Mouse (Mus musculus) intestine, embryonic 15.5 days (tissue): ENCODE measurements around the gene Fbxw8. TPM values are rescaled to one million over a fixed set of nuclear protein-coding genes. Genes with fewer than 3 reads are reported as not detected.
A peak's percentile ranks its signal among the peaks of the same experiment; 100 is the strongest.

Experiments
- ATAC-seq: fragments of 200-750 bp; cut with Nextera tagmentation; 2 replicates; pipeline ENCODE4 v1.8.0; 2017; ENCODE audit warnings: moderate TSS enrichment, moderate library complexity
- H3K27ac ChIP-seq: fragments of 300-500 bp; sonication (generic); 2 replicates; pipeline ENCODE4 v1.5.1; 2015; ENCODE audit warnings: mild to moderate bottlenecking, inconsistent platforms
- H3K27me3 ChIP-seq: fragments of 300-500 bp; sonication (generic); replicated peaks from 2 replicates; pipeline ENCODE4 v1.6.1; 2015; ENCODE audit warnings: inconsistent platforms
- H3K36me3 ChIP-seq: fragments of 300-500 bp; sonication (generic); 2 replicates; pipeline ENCODE4 v1.6.1; 2015; ENCODE audit warnings: inconsistent platforms
- H3K4me1 ChIP-seq: fragments of 300-500 bp; sonication (generic); replicated peaks from 2 replicates; pipeline ENCODE4 v1.6.1; 2015; ENCODE audit warnings: inconsistent platforms
- H3K4me2 ChIP-seq: fragments of 300-500 bp; sonication (generic); replicated peaks from 2 replicates; pipeline ENCODE4 v1.6.1; 2015; ENCODE audit warnings: mild to moderate bottlenecking, inconsistent platforms
- H3K4me3 ChIP-seq: fragments of 300-500 bp; sonication (generic); replicated peaks from 2 replicates; pipeline ENCODE4 v1.5.1; 2015; ENCODE audit warnings: inconsistent platforms
- H3K9ac ChIP-seq: fragments of 300-500 bp; sonication (generic); 2 replicates; pipeline ENCODE4 v1.6.1; 2015; ENCODE audit warnings: inconsistent platforms
- H3K9me3 ChIP-seq: fragments of 300-500 bp; sonication (generic); 2 replicates; pipeline ENCODE4 v1.6.1; 2016; ENCODE audit warnings: inconsistent platforms
- WGBS: fragments of 180-500 bp; shearing (Covaris S2); methylation state at CpG from one replicate; pipeline ENCODE4 v1.1.7; 2015; 5-methylcytosine and 5-hydroxymethylcytosine counted together
- polyA plus RNA-seq: library from polyadenylated mRNA; unstranded; fragments of >200 nt; fragmentation: Nextera tagmentation; extraction: Ambion mirVana; gene quantifications from 2 replicates; pipeline ENCODE4 v1.2.1, GENCODE M21; 2015

Fbxw8 gene
- polyA plus RNA-seq, 1 experiment from 2014 or later: 20.7 TPM

DNA sequence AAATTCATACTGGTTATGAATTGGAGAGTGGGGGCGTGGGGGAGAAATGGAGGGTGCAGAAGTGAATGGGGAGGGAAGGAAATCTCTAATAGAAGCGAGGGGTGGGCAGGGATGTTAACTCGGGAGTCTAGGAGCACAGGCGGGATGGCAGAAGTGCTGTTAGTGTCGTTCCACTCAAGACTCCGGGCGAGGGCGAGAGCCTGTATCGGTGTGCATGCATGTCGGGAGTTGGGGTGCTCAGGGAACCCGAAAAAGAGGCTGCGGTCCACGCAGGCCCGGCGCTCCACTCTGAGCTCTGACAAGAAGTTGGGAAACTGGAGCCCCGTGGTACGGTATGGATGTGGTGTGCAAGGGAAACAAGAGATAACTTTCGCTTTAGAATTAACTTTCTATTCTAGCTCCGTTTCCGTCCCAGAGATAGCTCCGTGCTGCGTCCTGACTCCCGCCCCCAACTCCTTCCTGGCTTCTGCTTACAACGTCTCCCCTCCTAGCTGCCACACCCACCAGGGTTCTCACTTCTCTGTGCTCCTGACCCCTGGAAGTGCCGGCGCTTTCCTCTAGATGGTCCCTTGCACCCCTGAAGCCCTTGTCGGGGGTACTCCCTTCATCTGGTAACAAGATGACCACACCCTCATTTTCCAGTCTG is 16.9 kb upstream of the Fbxw8 start:
- H3K9me3 ChIP-seq: no peaks in the 10 kb centered on the region
- WGBS: under 1% methylated on average over 27 of the region's 27 CpGs
- H3K27ac ChIP-seq: no peak overlapping the region
- H3K4me1 ChIP-seq: peaks cover 29% of the 10 kb centered on the region
- H3K27me3 ChIP-seq: peaks cover 72% of the 10 kb centered on the region
- H3K9ac ChIP-seq: 0 out of 2 replicates have a peak overlapping the region, but pooled peaks have one; percentile 13
- peak overlapping the region; percentile 37 for H3K4me3 ChIP-seq
- peak overlapping the region; percentile 73 for H3K4me2 ChIP-seq
- no peaks in the 10 kb centered on the region for H3K36me3 ChIP-seq
- no peak for ATAC-seq

DNA sequence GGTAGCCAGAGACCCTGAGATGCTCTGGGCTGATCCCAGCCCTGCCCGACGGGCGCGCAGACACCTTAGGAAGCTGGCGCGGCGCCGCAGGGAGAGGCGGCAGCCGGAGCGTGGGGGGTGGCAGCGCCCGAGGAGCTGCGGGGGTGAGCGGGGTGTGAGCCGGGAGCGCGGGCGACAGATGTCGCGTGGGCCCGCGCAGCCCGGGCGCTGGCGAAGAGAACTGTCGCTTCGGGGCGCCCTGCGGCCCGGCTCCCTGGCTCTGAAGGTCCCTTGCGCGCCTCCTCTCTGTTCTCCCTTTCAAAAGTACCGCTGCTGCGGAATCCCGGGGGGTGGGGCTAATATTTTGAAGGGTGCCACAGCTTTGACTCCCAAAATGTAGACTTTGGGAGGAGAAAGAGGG is 16.4 kb upstream of the Fbxw8 start:
- Histone ChIP-seq H3K4me1 (peaks cover 29% of the 10 kb centered on the region), H3K27me3 (peaks cover 72% of the 10 kb centered on the region), H3K4me2 (peak overlapping the region; percentile 73), H3K27ac (no peak overlapping the region), H3K9me3 (no peaks in the 10 kb centered on the region), H3K4me3 (peak overlapping the region; percentile 37), H3K36me3 (no peaks in the 10 kb centered on the region), H3K9ac (0 out of 2 replicates have a peak overlapping the region, but pooled peaks have one; percentile 13)
- WGBS: under 1% methylated on average over 35 of the region's 36 CpGs
- no peak for ATAC-seq

DNA sequence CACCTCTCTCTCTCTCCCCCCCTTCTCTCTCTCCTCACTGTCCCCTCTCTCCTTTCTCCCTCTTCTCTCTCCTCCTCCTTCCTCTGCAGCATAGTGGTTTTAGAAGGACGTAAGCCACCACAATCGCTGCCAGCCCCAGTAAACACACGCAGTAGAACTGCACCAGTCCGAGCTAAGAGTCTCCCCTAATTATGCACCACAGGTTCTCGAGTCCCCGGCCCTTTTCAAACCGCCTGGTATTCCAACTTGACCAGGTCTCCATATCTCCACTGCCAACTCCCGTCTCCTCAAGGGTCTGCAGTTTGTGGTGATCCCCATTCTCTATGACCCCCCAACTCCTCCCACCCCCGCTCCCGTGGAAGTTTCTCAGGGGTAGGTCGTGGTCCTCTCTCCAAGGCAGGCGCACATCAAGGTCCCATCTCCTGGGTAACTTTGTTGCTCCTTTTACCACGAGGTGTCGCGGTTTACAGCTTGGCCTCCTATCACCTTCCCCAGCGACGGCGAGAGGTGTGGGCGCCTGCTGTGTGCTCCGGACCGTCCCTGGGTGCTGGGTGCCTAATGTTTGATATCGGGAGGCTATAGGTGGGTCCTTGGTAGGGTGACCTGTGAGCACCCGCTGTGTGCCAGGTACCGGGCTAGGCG is 15.7 kb upstream of the Fbxw8 start:
- Histone ChIP-seq H3K27ac (no peak overlapping the region), H3K9ac (no peak overlapping the region), H3K4me1 (peaks cover 29% of the 10 kb centered on the region), H3K4me2 (peak overlapping the region; percentile 73), H3K27me3 (peaks cover 72% of the 10 kb centered on the region), H3K4me3 (peak overlapping the region; percentile 37), H3K9me3 (no peaks in the 10 kb centered on the region), H3K36me3 (no peaks in the 10 kb centered on the region)
- WGBS: 2% methylated on average over 25 of the region's 25 CpGs
- no peak for ATAC-seq

DNA sequence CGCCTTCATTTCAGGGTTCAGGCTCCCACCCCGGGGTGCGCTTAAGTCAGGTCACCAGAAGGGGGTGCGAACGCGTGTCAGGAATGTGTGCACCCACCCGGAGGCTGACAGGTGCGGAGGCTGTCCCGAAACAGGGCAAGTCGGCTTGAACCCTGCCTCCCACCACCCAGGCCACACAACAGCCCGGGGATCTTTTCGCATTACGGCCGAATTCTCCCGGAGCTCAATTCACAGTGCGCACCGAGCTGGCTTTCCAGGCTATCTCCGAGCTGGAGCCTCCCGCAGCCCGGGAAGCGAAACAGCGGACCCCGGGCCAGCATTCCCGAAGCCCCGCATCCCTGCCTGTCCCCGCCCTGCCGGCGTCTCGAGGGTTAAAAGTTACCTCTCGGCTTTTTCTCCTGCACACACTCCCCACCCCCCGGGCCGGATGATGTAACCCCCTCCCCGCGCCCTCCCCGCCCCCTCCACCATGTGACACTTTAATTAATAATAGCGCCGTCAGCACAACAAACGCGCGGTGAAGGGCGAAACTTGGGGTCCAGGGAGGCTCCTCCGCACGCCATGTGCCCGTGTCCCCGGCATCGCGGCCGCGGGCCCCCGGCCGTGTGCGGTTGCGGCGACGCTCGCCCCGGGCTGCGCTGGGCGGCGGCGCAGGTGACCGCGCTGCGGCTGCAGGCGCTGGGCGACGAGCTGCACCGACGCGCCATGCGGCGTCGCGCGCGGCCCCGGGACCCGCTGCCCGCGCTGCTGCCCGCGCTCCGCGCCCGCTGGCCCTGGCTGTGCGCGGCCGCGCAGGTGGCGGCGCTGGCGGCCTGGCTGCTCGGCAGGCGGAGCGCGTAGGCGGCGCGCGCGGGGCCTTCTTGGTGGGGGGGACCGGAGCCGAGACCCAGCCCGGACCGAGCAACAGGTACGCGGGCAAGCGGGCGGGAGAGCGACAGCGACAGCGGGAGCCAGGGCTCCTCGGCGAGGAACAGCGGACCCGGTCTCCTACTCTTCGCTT is 14.3 kb upstream of the Fbxw8 start:
- Histone ChIP-seq H3K4me3 (peak overlapping the region; percentile 47), H3K4me2 (peak overlapping the region; percentile 99), H3K4me1 (peaks cover 25% of the 10 kb centered on the region), H3K27me3 (peaks cover 68% of the 10 kb centered on the region), H3K36me3 (no peaks in the 10 kb centered on the region), H3K9ac (no peak overlapping the region; the same call in 1 of the 2 replicates), H3K27ac (no peak overlapping the region), H3K9me3 (no peaks in the 10 kb centered on the region)
- peak; percentile 54 for ATAC-seq
- under 1% methylated on average over 115 of the region's 117 CpGs for WGBS

DNA sequence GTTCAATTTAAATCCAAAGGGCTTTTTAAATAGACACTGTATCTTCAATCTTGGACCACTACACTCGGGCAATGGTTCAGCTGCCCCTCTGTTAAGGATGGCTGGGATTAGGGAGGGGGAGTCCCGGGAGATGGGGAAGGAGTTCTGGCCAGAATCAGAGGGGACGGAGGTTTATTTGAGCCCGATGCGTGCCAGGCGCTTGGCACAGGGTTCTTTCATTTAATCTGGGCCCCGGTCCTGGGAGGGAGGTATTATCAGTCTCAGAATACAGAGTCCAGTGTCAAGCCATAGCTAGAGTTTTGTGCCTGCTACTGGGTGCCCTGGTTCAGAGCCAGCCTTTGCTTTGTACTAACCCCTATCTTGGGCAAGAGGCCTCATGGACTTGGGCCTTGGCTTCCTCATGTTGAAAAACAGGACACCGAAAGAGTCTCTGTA is 12.3 kb upstream of the Fbxw8 start:
- ATAC-seq: no peak
- Histone ChIP-seq H3K27ac (no peak overlapping the region), H3K4me2 (no peak overlapping the region), H3K4me1 (peaks cover 24% of the 10 kb centered on the region), H3K36me3 (no peaks in the 10 kb centered on the region), H3K4me3 (no peak overlapping the region), H3K27me3 (peaks cover 63% of the 10 kb centered on the region), H3K9ac (no peak overlapping the region), H3K9me3 (no peaks in the 10 kb centered on the region)
- WGBS: 58% methylated on average over 8 of the region's 8 CpGs

DNA sequence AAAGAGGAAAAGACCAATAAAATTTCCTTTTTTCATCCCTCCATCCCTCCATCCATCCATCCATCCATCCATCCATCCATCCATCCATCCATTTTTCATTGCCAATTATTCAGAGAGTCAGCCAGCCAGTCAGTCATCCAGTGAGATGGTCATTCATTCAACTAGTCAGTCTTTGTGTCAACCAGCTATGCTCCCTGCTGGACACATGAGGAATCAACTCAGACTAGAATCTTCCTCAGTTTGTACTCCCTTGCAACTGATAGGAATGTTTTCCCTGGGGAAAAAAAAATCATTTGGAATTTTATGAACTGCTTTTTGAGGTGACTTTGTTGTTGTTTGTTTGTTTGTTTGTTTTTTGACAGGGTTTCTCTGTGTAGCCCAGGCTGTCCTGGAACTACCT is 10.2 kb upstream of the Fbxw8 start:
- no peak overlapping the region for H3K4me2 ChIP-seq
- H3K4me1 ChIP-seq: peaks cover 10% of the 10 kb centered on the region
- H3K9me3 ChIP-seq: no peaks in the 10 kb centered on the region
- H3K27me3 ChIP-seq: peaks cover 55% of the 10 kb centered on the region
- no peak overlapping the region for H3K9ac ChIP-seq
- no peak for ATAC-seq
- no peak overlapping the region for H3K4me3 ChIP-seq
- H3K27ac ChIP-seq: no peak overlapping the region
- H3K36me3 ChIP-seq: no peaks in the 10 kb centered on the region

DNA sequence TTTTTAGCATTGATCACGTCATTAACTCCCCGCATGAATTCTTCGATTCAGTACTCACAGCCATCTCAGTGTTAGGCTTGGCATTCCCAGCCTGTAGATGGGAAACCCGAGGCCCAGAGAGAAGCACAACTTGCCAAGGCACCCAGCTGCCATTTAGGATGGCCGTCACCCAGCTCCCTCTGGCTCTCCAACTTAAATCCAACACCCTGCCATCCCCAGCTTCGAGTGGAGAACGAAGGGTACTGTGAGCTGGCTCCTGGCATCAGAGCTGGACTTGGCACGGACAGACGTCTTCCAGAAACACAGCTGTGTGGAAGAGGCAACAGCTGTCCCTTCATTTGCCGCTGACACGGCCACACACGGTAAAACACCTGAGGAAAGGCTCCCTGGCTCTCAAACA is 9.3 kb upstream of the Fbxw8 start, which contains the start of gene Hrk:
TSS of gene Hrk (plus strand) at position 68 of the 400 bp plus-strand sequence.
- Histone ChIP-seq H3K4me3 (no peak within 1 kb of the TSS), H3K9ac (no peak within 1 kb of the TSS), H3K4me1 (peaks cover 6% of the 10 kb centered on the region), H3K27me3 (peaks cover 53% of the 10 kb centered on the region), H3K4me2 (no peak within 1 kb of the TSS), H3K36me3 (no peaks in the 10 kb centered on the region), H3K9me3 (no peaks in the 10 kb centered on the region), H3K27ac (no peak within 1 kb of the TSS)
- no peak for ATAC-seq
- WGBS: 61% methylated on average over 12 of the region's 12 CpGs

DNA sequence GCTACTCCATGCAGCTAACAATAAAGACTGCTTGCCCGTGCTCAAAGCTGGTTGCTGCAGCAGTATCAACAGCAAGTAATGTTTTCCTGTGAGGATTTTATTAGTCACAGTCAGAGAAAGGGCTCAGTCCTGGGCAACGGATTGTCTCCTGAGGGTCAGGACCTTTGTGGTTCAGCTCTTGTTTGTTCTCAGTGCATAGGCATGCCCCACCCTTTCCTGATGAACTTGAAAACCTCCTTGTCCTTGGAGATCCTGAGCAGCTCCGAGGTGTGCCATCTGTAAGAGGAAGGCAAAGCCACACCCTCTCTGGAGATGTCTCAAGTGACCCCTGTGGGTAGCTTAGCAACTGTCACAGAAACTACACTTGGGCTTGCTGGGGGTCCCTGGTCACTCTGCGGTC is 5.4 kb upstream of the Fbxw8 start:
- Histone ChIP-seq H3K36me3 (no peaks in the 10 kb centered on the region), H3K4me3 (no peak overlapping the region), H3K27ac (no peak overlapping the region), H3K9ac (no peak overlapping the region), H3K4me1 (0 out of 2 replicates have a peak, but pooled peaks cover 3% of the 10 kb centered on the region), H3K9me3 (no peaks in the 10 kb centered on the region), H3K27me3 (peaks cover 33% of the 10 kb centered on the region), H3K4me2 (no peak overlapping the region)
- WGBS: 36% methylated on average over 4 of the region's 4 CpGs
- no peak for ATAC-seq

DNA sequence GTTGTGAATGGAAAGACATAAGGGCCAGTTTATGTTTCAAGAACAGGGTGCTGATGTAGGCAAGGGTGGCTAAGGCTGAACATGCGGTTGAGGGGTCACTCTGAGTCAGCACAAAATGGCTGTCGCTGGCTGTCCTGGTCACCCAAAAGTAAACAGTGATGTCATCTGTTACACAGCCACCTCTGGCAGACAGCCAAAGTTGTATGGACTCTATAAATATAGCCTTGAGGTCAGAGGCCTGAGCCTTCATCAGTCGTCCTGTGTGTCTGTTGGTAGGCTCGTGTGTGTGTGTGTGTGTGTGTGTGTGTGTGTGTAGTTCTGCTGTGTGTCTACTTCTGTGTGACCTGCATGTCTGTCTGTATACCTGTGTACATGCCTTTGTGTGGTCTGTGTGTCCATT is 1.7 kb upstream of the Fbxw8 start:
- WGBS: 13% methylated on average over 4 of the region's 4 CpGs
- ATAC-seq: peak; percentile 24; the same call in 1 of the 2 replicates
- Histone ChIP-seq H3K27ac (0 out of 2 replicates have a peak overlapping the region, but pooled peaks have one; percentile 9), H3K9me3 (no peaks in the 10 kb centered on the region), H3K4me1 (peaks cover 11% of the 10 kb centered on the region; the same call in 1 of the 2 replicates), H3K4me2 (no peak overlapping the region), H3K27me3 (peaks cover 14% of the 10 kb centered on the region), H3K36me3 (no peaks in the 10 kb centered on the region), H3K9ac (no peak overlapping the region), H3K4me3 (no peak overlapping the region)

DNA sequence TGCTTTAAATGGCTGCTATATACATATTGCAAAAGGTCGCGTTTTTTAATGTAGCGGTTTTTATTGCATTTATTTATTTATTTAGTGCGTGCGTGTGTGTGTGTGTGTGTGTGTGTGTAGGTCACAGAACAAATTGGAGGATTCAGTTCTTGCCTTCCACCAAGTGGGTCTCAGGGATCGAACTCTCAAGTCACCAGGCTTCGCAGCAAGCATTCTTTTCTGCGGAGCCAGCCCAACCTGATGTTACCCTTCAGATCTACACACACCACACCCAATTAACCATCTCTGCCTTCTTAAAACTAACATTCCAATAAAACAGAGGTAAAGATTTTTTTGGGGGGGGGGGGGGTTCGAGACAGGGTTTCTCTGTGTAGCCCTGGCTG is 292 bp upstream of the Fbxw8 start:
- 21% methylated on average over 9 of the region's 9 CpGs for WGBS
- ATAC-seq: no peak
- Histone ChIP-seq H3K9me3 (no peaks in the 10 kb centered on the region), H3K4me1 (peaks cover 11% of the 10 kb centered on the region; the same call in 1 of the 2 replicates), H3K4me2 (peak overlapping the region; percentile 66), H3K36me3 (peaks cover 5% of the 10 kb centered on the region; the same call in 1 of the 2 replicates), H3K27ac (no peak overlapping the region), H3K27me3 (0 out of 2 replicates have a peak, but pooled peaks cover 6% of the 10 kb centered on the region), H3K4me3 (peak overlapping the region; percentile 99), H3K9ac (no peak overlapping the region)

DNA sequence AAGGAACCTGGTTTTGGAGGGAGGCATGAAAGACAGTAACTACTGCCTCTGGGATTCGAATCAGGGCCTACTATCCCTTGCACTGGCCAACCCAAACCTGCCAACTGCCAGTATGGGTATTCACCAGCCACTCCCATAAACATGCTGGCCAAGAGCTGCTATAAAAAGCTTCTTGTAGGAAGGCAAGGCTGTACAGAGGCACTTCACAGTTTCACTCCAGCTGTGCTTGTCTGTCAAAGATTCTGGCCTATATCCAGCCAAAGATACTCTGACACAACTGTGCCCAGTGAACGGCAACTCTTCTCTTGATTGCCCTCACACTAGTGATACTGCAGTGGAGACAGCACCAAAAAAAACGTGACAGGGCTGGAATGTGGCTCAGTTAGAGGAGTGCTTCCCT is 5.6 kb downstream of the Fbxw8 start:
- no peak overlapping the region for H3K4me3 ChIP-seq
- H3K27me3 ChIP-seq: no peaks in the 10 kb centered on the region
- H3K4me1 ChIP-seq: peaks cover 8% of the 10 kb centered on the region; the same call in 1 of the 2 replicates
- no peak overlapping the region for H3K27ac ChIP-seq
- H3K9me3 ChIP-seq: no peaks in the 10 kb centered on the region
- H3K4me2 ChIP-seq: no peak overlapping the region
- no peak overlapping the region for H3K9ac ChIP-seq
- peaks cover 5% of the 10 kb centered on the region; the same call in 1 of the 2 replicates for H3K36me3 ChIP-seq
- 72% methylated on average over 3 of the region's 3 CpGs for WGBS
- ATAC-seq: no peak

DNA sequence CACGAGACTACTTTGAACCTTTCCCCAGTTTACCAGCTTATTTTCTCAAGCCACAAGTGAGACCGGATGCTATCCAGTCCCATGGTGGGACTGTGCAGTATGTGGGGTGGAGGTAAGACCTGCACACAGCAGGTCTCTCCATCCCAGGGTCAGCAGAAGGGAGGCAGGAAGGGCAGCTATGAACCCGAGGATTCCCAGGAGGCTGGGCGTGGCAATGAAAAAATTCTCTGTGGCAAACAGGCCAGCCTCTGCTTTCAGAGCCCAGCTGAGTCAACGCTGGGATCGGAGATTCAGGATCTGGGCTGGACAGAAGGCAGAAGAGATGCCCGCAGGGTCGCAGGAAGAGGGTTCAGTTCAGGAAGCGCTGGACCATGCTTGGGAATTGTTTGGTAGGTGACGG is 8.0 kb downstream of the Fbxw8 start:
- H3K9me3 ChIP-seq: no peaks in the 10 kb centered on the region
- no peak overlapping the region for H3K4me2 ChIP-seq
- H3K27ac ChIP-seq: no peak overlapping the region
- no peak overlapping the region for H3K9ac ChIP-seq
- ATAC-seq: no peak
- 74% methylated on average over 10 of the region's 10 CpGs for WGBS
- 0 out of 2 replicates have a peak, but pooled peaks cover 4% of the 10 kb centered on the region for H3K4me1 ChIP-seq
- no peak overlapping the region for H3K4me3 ChIP-seq
- H3K27me3 ChIP-seq: no peaks in the 10 kb centered on the region
- H3K36me3 ChIP-seq: peaks cover 5% of the 10 kb centered on the region; the same call in 1 of the 2 replicates
